Mouse (Mus musculus) CH12.LX (cell line): ENCODE results near the gene Cmc2. TPM values are rescaled to one million over a fixed set of nuclear protein-coding genes. Genes with fewer than 3 reads are reported as not detected.

Experiments used
- DNase-seq: peaks from one replicate; pipeline ENCODE4 v3.0.0-alpha.2; 2013; ENCODE audit errors: extremely low read depth
- H3K27ac ChIP-seq: 2 replicates; pipeline ENCODE4 v1.5.1; 2012; ENCODE audit warnings: low read depth, mild to moderate bottlenecking, control low read depth, moderate library complexity; ENCODE audit not compliant: insufficient read depth
- H3K27me3 ChIP-seq: replicated peaks from 2 replicates; pipeline ENCODE3; 2012; ENCODE audit warnings: inconsistent platforms
- H3K36me3 ChIP-seq, 2 experiments: replicated peaks in 1 of 2; 2 replicates each; pipeline versions ENCODE3 to v1.6.1; 2012; ENCODE audit warnings: inconsistent platforms in 1 of 2, low read length in 1 of 2, mild to moderate bottlenecking in 1 of 2, mixed read lengths in 1 of 2, moderate library complexity in 1 of 2; ENCODE audit not compliant: control insufficient read depth in 1 of 2, insufficient read depth in 1 of 2
- H3K4me1 ChIP-seq, 2 experiments: 2 replicates each; pipeline ENCODE4 v1.6.1; 2012; ENCODE audit warnings: inconsistent platforms in 1 of 2, moderate library complexity in 1 of 2; ENCODE audit not compliant: insufficient read depth in 2 of 2, control insufficient read depth in 1 of 2
- H3K4me2 ChIP-seq: 2 replicates; pipeline ENCODE4 v1.6.1; 2012; ENCODE audit warnings: low read depth, mild to moderate bottlenecking, control low read depth; ENCODE audit not compliant: poor library complexity, insufficient read depth, severe bottlenecking
- H3K4me3 ChIP-seq, 3 experiments: fragments of 150-350 bp in 1 of 3; sonication (generic) in 1 of 3; replicated peaks in 1 of 3; 2 replicates each; pipeline versions ENCODE3 to v1.5.1; 2011 to 2012; ENCODE audit warnings: low read depth in 2 of 3, low read length in 2 of 3, mild to moderate bottlenecking in 2 of 3, moderate library complexity in 2 of 3, control low read depth in 1 of 3, improper control_type of control experiment in 1 of 3, inconsistent platforms in 1 of 3, mixed read lengths in 1 of 3; ENCODE audit not compliant: poor library complexity in 1 of 3
- H3K79me2 ChIP-seq: replicated peaks from 2 replicates; pipeline ENCODE4 v1.6.1; 2012; ENCODE audit warnings: mild to moderate bottlenecking, moderate library complexity; ENCODE audit not compliant: control insufficient read depth, poor library complexity, insufficient read depth, severe bottlenecking; ENCODE audit errors: extremely low read depth
- H3K9ac ChIP-seq: 2 replicates; pipeline ENCODE4 v1.6.1; 2012; ENCODE audit warnings: low read depth, mild to moderate bottlenecking, control low read depth, moderate library complexity; ENCODE audit not compliant: insufficient read depth
- H3K9me3 ChIP-seq: replicated peaks from 2 replicates; pipeline ENCODE3; 2012; ENCODE audit warnings: low read length, inconsistent platforms, mixed read lengths
- BHLHE40 ChIP-seq: IDR thresholded peaks from 2 replicates; pipeline ENCODE4 v1.6.1; 2011; ENCODE audit warnings: mild to moderate bottlenecking, low read depth, low read length, improper control_type of control experiment
- CHD1 ChIP-seq: IDR thresholded peaks from 2 replicates; pipeline ENCODE4 v1.6.1; 2012; ENCODE audit warnings: low read depth, low read length, improper control_type of control experiment, inconsistent platforms
- CHD2 ChIP-seq: IDR thresholded peaks from 2 replicates; pipeline ENCODE4 v1.6.1; 2011; ENCODE audit warnings: low read length, improper control_type of control experiment
- CTCF ChIP-seq, 2 experiments: IDR thresholded peaks in 1 of 2; conservative IDR thresholded peaks in 1 of 2; 2 replicates each; pipeline ENCODE4 v1.5.1; 2011 to 2012; ENCODE audit warnings: low read depth in 2 of 2, low read length in 2 of 2, improper control_type of control experiment in 1 of 2, inconsistent platforms in 1 of 2, mild to moderate bottlenecking in 1 of 2, moderate library complexity in 1 of 2
- E2F4 ChIP-seq: IDR thresholded peaks from 2 replicates; pipeline ENCODE4 v1.6.1; 2011; ENCODE audit warnings: low read depth, low read length, improper control_type of control experiment; ENCODE audit not compliant: insufficient replicate concordance
- ELF1 ChIP-seq: IDR thresholded peaks from 2 replicates; pipeline ENCODE4 v1.6.1; 2014; ENCODE audit warnings: low read depth, mild to moderate bottlenecking, inconsistent platforms, low read length, improper control_type of control experiment
- EP300 ChIP-seq: IDR thresholded peaks from 2 replicates; pipeline ENCODE4 v1.6.1; 2011; ENCODE audit warnings: low read length, improper control_type of control experiment
- ETS1 ChIP-seq: conservative IDR thresholded peaks from 2 replicates; pipeline ENCODE4 v1.6.1; 2012; ENCODE audit warnings: low read depth, mild to moderate bottlenecking, inconsistent platforms, low read length, improper control_type of control experiment, moderate library complexity
- GABPA ChIP-seq: IDR thresholded peaks from 2 replicates; pipeline ENCODE4 v1.6.1; 2012; ENCODE audit warnings: low read depth, low read length, improper control_type of control experiment, inconsistent platforms; ENCODE audit not compliant: insufficient replicate concordance
- HCFC1 ChIP-seq: IDR thresholded peaks from 2 replicates; pipeline ENCODE4 v1.6.1; 2012; ENCODE audit warnings: low read depth, mild to moderate bottlenecking, inconsistent platforms, low read length, improper control_type of control experiment
- IRF4 ChIP-seq: IDR thresholded peaks from 2 replicates; pipeline ENCODE4 v1.6.1; 2014; ENCODE audit warnings: low read depth, mild to moderate bottlenecking, inconsistent platforms, low read length, improper control_type of control experiment
- JUN ChIP-seq: IDR thresholded peaks from 2 replicates; pipeline ENCODE4 v1.6.1; 2011; ENCODE audit warnings: low read depth, mild to moderate bottlenecking, low read length, improper control_type of control experiment, moderate library complexity; ENCODE audit not compliant: insufficient read depth
- KAT2A ChIP-seq: IDR thresholded peaks from 2 replicates; pipeline ENCODE4 v1.6.1; 2012; ENCODE audit warnings: low read length, improper control_type of control experiment, inconsistent platforms; ENCODE audit not compliant: insufficient replicate concordance
- MAFK ChIP-seq: IDR thresholded peaks from 2 replicates; pipeline ENCODE4 v1.6.1; 2011; ENCODE audit warnings: low read length, improper control_type of control experiment; ENCODE audit not compliant: insufficient replicate concordance
- MAZ ChIP-seq: IDR thresholded peaks from 2 replicates; pipeline ENCODE4 v1.6.1; 2012; ENCODE audit warnings: low read depth, mild to moderate bottlenecking, inconsistent platforms, low read length, improper control_type of control experiment, moderate library complexity
- MEF2A ChIP-seq: IDR thresholded peaks from 2 replicates; pipeline ENCODE4 v1.6.1; 2014; ENCODE audit warnings: low read depth, mild to moderate bottlenecking, inconsistent platforms, low read length, improper control_type of control experiment, borderline replicate concordance
- MXI1 ChIP-seq: IDR thresholded peaks from 2 replicates; pipeline ENCODE4 v1.6.1; 2011; ENCODE audit warnings: mild to moderate bottlenecking, low read depth, low read length, improper control_type of control experiment
- MYC ChIP-seq: IDR thresholded peaks from 2 replicates; pipeline ENCODE4 v1.6.1; 2011; ENCODE audit warnings: low read depth, mild to moderate bottlenecking, improper control_type of control experiment, low read length
- PAX5 ChIP-seq: IDR thresholded peaks from 2 replicates; pipeline ENCODE4 v1.6.1; 2012; ENCODE audit warnings: low read length, inconsistent platforms, mixed read lengths
- POLR2A ChIP-seq: IDR thresholded peaks from 2 replicates; pipeline ENCODE4 v1.6.1; 2011; ENCODE audit warnings: low read depth, mild to moderate bottlenecking, improper control_type of control experiment, low read length
- POLR2AphosphoS2 ChIP-seq: IDR thresholded peaks from 2 replicates; pipeline ENCODE4 v1.6.1; 2011; ENCODE audit warnings: low read depth, low read length, improper control_type of control experiment
- SIN3A ChIP-seq: IDR thresholded peaks from 2 replicates; pipeline ENCODE4 v1.6.1; 2012; ENCODE audit warnings: low read length, improper control_type of control experiment, inconsistent platforms
- SMC3 ChIP-seq: IDR thresholded peaks from 2 replicates; pipeline ENCODE4 v1.6.1; 2011; ENCODE audit warnings: low read depth, low read length, improper control_type of control experiment
- TBP ChIP-seq: conservative IDR thresholded peaks from 2 replicates; pipeline ENCODE4 v1.6.1; 2011; ENCODE audit warnings: low read depth, low read length, improper control_type of control experiment
- TCF12 ChIP-seq: IDR thresholded peaks from 2 replicates; pipeline ENCODE4 v1.6.1; 2014; ENCODE audit warnings: low read depth, mild to moderate bottlenecking, inconsistent platforms, low read length, improper control_type of control experiment
- UBTF ChIP-seq: IDR thresholded peaks from 2 replicates; pipeline ENCODE4 v1.6.1; 2012; ENCODE audit warnings: low read depth, mild to moderate bottlenecking, inconsistent platforms, low read length, improper control_type of control experiment, moderate library complexity
- USF1 ChIP-seq: IDR thresholded peaks from 2 replicates; pipeline ENCODE4 v1.6.1; 2014; ENCODE audit warnings: low read depth, mild to moderate bottlenecking, inconsistent platforms, low read length, improper control_type of control experiment
- USF2 ChIP-seq: conservative IDR thresholded peaks from 2 replicates; pipeline ENCODE4 v1.6.1; 2011; ENCODE audit warnings: low read depth, low read length, improper control_type of control experiment
- ZC3H11A ChIP-seq: IDR thresholded peaks from 2 replicates; pipeline ENCODE4 v1.6.1; 2012; ENCODE audit warnings: low read depth, mild to moderate bottlenecking, inconsistent platforms, low read length, improper control_type of control experiment
- ZKSCAN1 ChIP-seq: IDR thresholded peaks from 2 replicates; pipeline ENCODE4 v1.6.1; 2012; ENCODE audit warnings: low read depth, inconsistent platforms, low read length, improper control_type of control experiment, borderline replicate concordance
- ZMIZ1 ChIP-seq: IDR thresholded peaks from 2 replicates; pipeline ENCODE4 v1.6.1; 2012; ENCODE audit warnings: low read depth, mild to moderate bottlenecking, inconsistent platforms, low read length, improper control_type of control experiment
- ZNF384 ChIP-seq: IDR thresholded peaks from 2 replicates; pipeline ENCODE4 v1.6.1; 2012; ENCODE audit warnings: low read depth, low read length, improper control_type of control experiment, inconsistent platforms
- dilution Hi-C: fragments of 300-500 bp; cut with MboI; formaldehyde crosslinking; loops from 2 replicates; pipeline ENCODE4 v1.14.3; 2020; ENCODE audit warnings: low sequenced_read_pairs; ENCODE audit not compliant: extremely low pct_unique_long_range_greater_than_20kb, extremely low pct_ligation_motif_present
- in situ Hi-C: fragments of 300-500 bp; cut with MboI; formaldehyde crosslinking; loops from 3 replicates; pipeline ENCODE4 v1.14.3; 2019; ENCODE audit warnings: low sequenced_read_pairs, low pct_ligation_motif_present, low pct_unique_long_range_greater_than_20kb, mixed read lengths
- polyA plus RNA-seq: library from polyadenylated mRNA; unstranded; fragments of >175 nt; gene quantifications from 2 replicates; pipeline ENCODE4 v1.2.1, GENCODE M21; 2012; ENCODE audit warnings: low read depth; ENCODE audit not compliant: insufficient read length
- total RNA-seq, 2 experiments: library from RNA; depleted of rRNA; stranded (reverse); fragments of 300-350 nt in 1 of 2; fragments of >200 nt in 1 of 2; gene quantifications; 2 replicates each; pipeline ENCODE4 v1.2.3; 2012 to 2014

Cmc2 gene
- total and polyA plus RNA-seq, 3 experiments: 29.1 to 55.1 (median 39.4) TPM

- Histone ChIP-seq H3K9me3 (peaks cover 7% of the 10 kb centered on the region), H3K4me3 (no peak overlapping the region), H3K27me3 (no peaks in the 10 kb centered on the region), H3K79me2 (no peaks in the 10 kb centered on the region), H3K4me2 (no peak overlapping the region), H3K36me3 (peaks cover 0 to under 1% of the 10 kb centered on the region in 2 experiments), H3K27ac (no peak overlapping the region), H3K9ac (no peak overlapping the region), H3K4me1 (no peaks in the 10 kb centered on the region)
- dilution Hi-C loops: no loop called here
- in situ Hi-C loops: no loop called here
- no peak for DNase-seq
- TF ChIP-seq ETS1 (no peak), ZNF384 (peak; percentile 62), TBP (no peak), MAFK (no peak), USF1 (no peak), JUN (no peak)
Observed at GRCm38 (mm10) chr8:116881396-116881795, 39.9 kb downstream of the Cmc2 start.

GRCm38 (mm10) chr8:116875798-116876450 is 45.3 kb downstream of the Cmc2 start:
- dilution Hi-C loops (no loop called here), in situ Hi-C loops (no loop called here)
- peak; percentile 49 for DNase-seq
- Histone ChIP-seq H3K9me3 (peaks cover 7% of the 10 kb centered on the region), H3K27ac (no peak overlapping the region), H3K79me2 (no peaks in the 10 kb centered on the region), H3K4me3 (no peak overlapping the region), H3K4me1 (peaks cover 9 to 16% of the 10 kb centered on the region in 2 experiments; a peak in 3 of 4 replicates), H3K27me3 (peaks cover 3% of the 10 kb centered on the region), H3K4me2 (no peak overlapping the region; the same call in 1 of the 2 replicates), H3K9ac (no peak overlapping the region), H3K36me3 (no peaks in the 10 kb centered on the region)
- TF ChIP-seq USF2: no peak
- TF ChIP-seq GABPA: no peak
- TF ChIP-seq SIN3A: no peak
- no peak for TF ChIP-seq MXI1
- TF ChIP-seq IRF4: no peak
- no peak for TF ChIP-seq POLR2A
- no peak for TF ChIP-seq ZC3H11A
- 0 out of 2 replicates have a peak, but pooled peaks have one; percentile 36 for TF ChIP-seq MAFK
- no peak for TF ChIP-seq CHD1
- TF ChIP-seq TBP: no peak
- no peak for TF ChIP-seq MAZ
- no peak for TF ChIP-seq HCFC1
- no peak for TF ChIP-seq CTCF (conservative IDR thresholded peaks at IDR 0.05 in 1 of 2, IDR thresholded peaks at IDR 0.05 in 1 of 2; ENCODE audit: low read depth in 2 of 2, low read length in 2 of 2)
- TF ChIP-seq UBTF: no peak
- no peak for TF ChIP-seq CHD2
- TF ChIP-seq POLR2AphosphoS2: no peak
- no peak for TF ChIP-seq JUN
- TF ChIP-seq ZKSCAN1: no peak
- no peak for TF ChIP-seq KAT2A
- no peak for TF ChIP-seq E2F4
- no peak for TF ChIP-seq TCF12
- no peak for TF ChIP-seq MEF2A
- peak; percentile 98 for TF ChIP-seq ZNF384
- TF ChIP-seq EP300: peak; percentile 50; the same call in 1 of the 2 replicates
- peak; percentile 95 for TF ChIP-seq BHLHE40
- no peak for TF ChIP-seq PAX5
- TF ChIP-seq SMC3: no peak
- no peak for TF ChIP-seq ZMIZ1
- peak; percentile 72 for TF ChIP-seq MYC
- TF ChIP-seq ELF1: no peak
